Comparison of ENCODE assay signal across 19 mouse cellular contexts in genomic region chr2:173037347-173037746, GRCm38 (mm10). TPM values are rescaled to one million over a fixed set of nuclear protein-coding genes. Genes with fewer than 3 reads are reported as not detected.
DNase-seq lines count a peak whose midpoint lies in the region; ATAC-seq and TF ChIP-seq lines count a peak whose summit lies in the region.
"Had no signal": no experiment of that assay in that cellular context is flagged by ENCODE, and none has a peak within 500 bp of the region (broad histone marks: within the 10 kb centered on the region; RNA-seq: fewer than 3 reads in every experiment).

No protein-coding gene starts in this region.

- no peak for TF ChIP-seq CTCF in liver, postnatal 0 days (IDR thresholded peaks at IDR 0.05; ENCODE audit: low read depth)

- no peak for ATAC-seq in megakaryocyte, adult 5-6 weeks (ENCODE audit: poor library complexity, severe bottlenecking)
- ATAC-seq in limb, embryonic 12.5 days (ENCODE audit: insufficient number of reproducible peaks, insufficient read depth, low FRiP score, low TSS enrichment, low read depth): no peak
- no peak for ATAC-seq in liver, postnatal 0 days
- ATAC-seq in forebrain, embryonic 16.5 days: no peak
- ATAC-seq: forebrain, embryonic 13.5 days; intestine, postnatal 0 days had no signal

- DNase-seq in heart, embryonic 10.5 days (ENCODE audit: low spot score): no peak
- DNase-seq in heart, adult 9 months (ENCODE audit: low spot score in 2 of 2): no peak
- no peak for DNase-seq in liver, postnatal 0 days
- no peak for DNase-seq in adrenal gland, postnatal 25 days
- DNase-seq: adrenal gland, adult 8-10 months; cerebellum, adult 2 months; heart, postnatal 14 days; kidney, postnatal 10 days; lung, postnatal 10 days; thymus, postnatal 4 days had no signal

- no peak for TF ChIP-seq EP300 in liver, postnatal 0 days (IDR thresholded peaks at IDR 0.05; ENCODE audit: low read depth)

- 74% methylated on average over 5 of the region's 5 CpGs for WGBS in heart, embryonic 10.5 days
- 74% methylated on average over 5 of the region's 5 CpGs for WGBS in limb, embryonic 12.5 days
- 53% methylated on average over 5 of the region's 5 CpGs for WGBS in liver, postnatal 0 days (ENCODE audit: insufficient replicate concordance)
- 88% methylated on average over 5 of the region's 5 CpGs for WGBS in forebrain, embryonic 16.5 days

- no peak overlapping the region for H3K4me3 ChIP-seq in heart, embryonic 10.5 days
- H3K4me3 ChIP-seq in megakaryocyte, embryonic 14.5 days (replicated peaks): peak overlapping the region; percentile 79
- H3K4me3 ChIP-seq in limb, embryonic 12.5 days (replicated peaks): no peak overlapping the region
- no peak overlapping the region for H3K4me3 ChIP-seq in liver, postnatal 0 days (ENCODE audit: low read depth, low read length)
- no peak overlapping the region for H3K4me3 ChIP-seq in forebrain, embryonic 16.5 days (replicated peaks; ENCODE audit: low read length)
- H3K4me3 ChIP-seq: embryonic facial prominence, embryonic 15.5 days; forebrain, embryonic 13.5 days; hindbrain, embryonic 15.5 days had no signal

- no peaks in the 10 kb centered on the region for H3K27me3 ChIP-seq in heart, embryonic 10.5 days (ENCODE audit: insufficient read depth, poor library complexity, severe bottlenecking)
- H3K27me3 ChIP-seq in megakaryocyte, embryonic 14.5 days (replicated peaks): no peaks in the 10 kb centered on the region
- no peaks in the 10 kb centered on the region for H3K27me3 ChIP-seq in limb, embryonic 12.5 days
- no peaks in the 10 kb centered on the region for H3K27me3 ChIP-seq in liver, postnatal 0 days (ENCODE audit: insufficient read depth, low read length)
- no peaks in the 10 kb centered on the region for H3K27me3 ChIP-seq in forebrain, embryonic 16.5 days (replicated peaks; ENCODE audit: control insufficient read depth, insufficient read depth, low read length)
- H3K27me3 ChIP-seq: embryonic facial prominence, embryonic 15.5 days; forebrain, embryonic 13.5 days; hindbrain, embryonic 15.5 days had no signal

- H3K27ac ChIP-seq in heart, embryonic 10.5 days: peak overlapping the region; percentile 32
- peak overlapping the region; percentile 12; the same call in 1 of the 2 replicates for H3K27ac ChIP-seq in limb, embryonic 12.5 days
- H3K27ac ChIP-seq in liver, postnatal 0 days (ENCODE audit: low read depth): peak overlapping the region; percentile 92
- no peak overlapping the region for H3K27ac ChIP-seq in forebrain, embryonic 16.5 days (ENCODE audit: low read length)
- H3K27ac ChIP-seq: embryonic facial prominence, embryonic 15.5 days; forebrain, embryonic 13.5 days; hindbrain, embryonic 15.5 days had no signal

- no peak overlapping the region for H3K4me2 ChIP-seq in limb, embryonic 12.5 days
- peak overlapping the region; percentile 24 for H3K4me2 ChIP-seq in liver, postnatal 0 days (ENCODE audit: low read depth, low read length)
- H3K4me2 ChIP-seq in forebrain, embryonic 16.5 days (ENCODE audit: low read length): no peak overlapping the region
- H3K4me2 ChIP-seq: embryonic facial prominence, embryonic 15.5 days; forebrain, embryonic 13.5 days; hindbrain, embryonic 15.5 days had no signal

- peaks cover 66% of the 10 kb centered on the region for H3K4me1 ChIP-seq in heart, embryonic 10.5 days
- peaks cover 100% of the 10 kb centered on the region for H3K4me1 ChIP-seq in megakaryocyte, embryonic 14.5 days
- no peaks in the 10 kb centered on the region for H3K4me1 ChIP-seq in limb, embryonic 12.5 days (replicated peaks)
- peaks cover 65% of the 10 kb centered on the region for H3K4me1 ChIP-seq in liver, postnatal 0 days (ENCODE audit: insufficient read depth)
- H3K4me1 ChIP-seq in forebrain, embryonic 16.5 days (replicated peaks; ENCODE audit: control insufficient read depth, insufficient read depth, low read length): no peaks in the 10 kb centered on the region
- H3K4me1 ChIP-seq: embryonic facial prominence, embryonic 15.5 days; forebrain, embryonic 13.5 days; hindbrain, embryonic 15.5 days had no signal

- H3K36me3 ChIP-seq in heart, embryonic 10.5 days: peaks cover 39% of the 10 kb centered on the region
- peaks cover 87% of the 10 kb centered on the region for H3K36me3 ChIP-seq in megakaryocyte, embryonic 14.5 days (replicated peaks; ENCODE audit: low read length)
- H3K36me3 ChIP-seq in limb, embryonic 12.5 days: peaks cover 38% of the 10 kb centered on the region
- peaks cover 36% of the 10 kb centered on the region for H3K36me3 ChIP-seq in liver, postnatal 0 days (replicated peaks; ENCODE audit: insufficient read depth, low read length)
- peaks cover 11% of the 10 kb centered on the region for H3K36me3 ChIP-seq in forebrain, embryonic 16.5 days (ENCODE audit: control insufficient read depth, insufficient read depth)
- H3K36me3 ChIP-seq: hindbrain, embryonic 15.5 days had no signal

- H3K9me3 ChIP-seq in heart, embryonic 10.5 days: no peaks in the 10 kb centered on the region
- H3K9me3 ChIP-seq in megakaryocyte, embryonic 14.5 days: no peaks in the 10 kb centered on the region
- no peaks in the 10 kb centered on the region for H3K9me3 ChIP-seq in limb, embryonic 12.5 days
- H3K9me3 ChIP-seq in liver, postnatal 0 days (ENCODE audit: low read length): no peaks in the 10 kb centered on the region
- H3K9me3 ChIP-seq in forebrain, embryonic 16.5 days (ENCODE audit: control insufficient read depth, low read length): no peaks in the 10 kb centered on the region
- H3K9me3 ChIP-seq: embryonic facial prominence, embryonic 15.5 days; forebrain, embryonic 13.5 days; hindbrain, embryonic 15.5 days had no signal

- H3K9ac ChIP-seq in limb, embryonic 12.5 days (replicated peaks): no peak overlapping the region
- peak overlapping the region; percentile 36 for H3K9ac ChIP-seq in liver, postnatal 0 days (replicated peaks)
- H3K9ac ChIP-seq in forebrain, embryonic 16.5 days (replicated peaks; ENCODE audit: low read depth, low read length): no peak overlapping the region
- H3K9ac ChIP-seq: embryonic facial prominence, embryonic 15.5 days; forebrain, embryonic 13.5 days; hindbrain, embryonic 15.5 days had no signal

RNA-seq across cellular contexts. Expression of gene Rbm38, which starts 17.0 kb away (rescaled TPM):
- 156 and 188 TPM in 2 replicates for polyA plus RNA-seq in heart, embryonic 10.5 days (2016; fragmentation: Nextera tagmentation; extraction: Ambion mirVana)
- 1,149 and 2,622 TPM in 2 replicates for polyA plus RNA-seq in megakaryocyte, embryonic 14.5 days (2012; ENCODE audit: insufficient read depth, low replicate concordance)
- total RNA-seq in megakaryocyte, adult 5-6 weeks (2015): 124 and 143 TPM in 2 replicates
- total RNA-seq in megakaryocyte, adult 5-6 weeks (2017): 43.2 and 59.0 TPM in 2 replicates
- polyA plus RNA-seq in limb, embryonic 12.5 days (2016; fragmentation: Nextera tagmentation; extraction: Ambion mirVana): 40.1 and 45.6 TPM in 2 replicates
- polyA plus RNA-seq in liver, postnatal 0 days (2015; fragmentation: Nextera tagmentation; extraction: Ambion mirVana): 124 and 126 TPM in 2 replicates
- total RNA-seq in adrenal gland, postnatal 25 days (2021): 24.7 and 29.3 TPM in 2 replicates
- 23.3 and 23.4 TPM in 2 replicates for polyA plus RNA-seq in forebrain, embryonic 16.5 days (2015; fragmentation: Nextera tagmentation; extraction: Ambion mirVana)

RNA-seq across cellular contexts. Expression of gene Rae1, which starts 37.4 kb away (rescaled TPM):
- polyA plus RNA-seq in heart, embryonic 10.5 days (2016; fragmentation: Nextera tagmentation; extraction: Ambion mirVana): 139 and 162 TPM in 2 replicates
- polyA plus RNA-seq in megakaryocyte, embryonic 14.5 days (2012; ENCODE audit: insufficient read depth, low replicate concordance): 26.3 and 89.2 TPM in 2 replicates
- total RNA-seq in megakaryocyte, adult 5-6 weeks (2015): 53.2 and 72.9 TPM in 2 replicates
- 42.4 and 54.3 TPM in 2 replicates for total RNA-seq in megakaryocyte, adult 5-6 weeks (2017)
- 157 TPM in 2 replicates for polyA plus RNA-seq in limb, embryonic 12.5 days (2016; fragmentation: Nextera tagmentation; extraction: Ambion mirVana)
- 40.0 and 41.5 TPM in 2 replicates for polyA plus RNA-seq in liver, postnatal 0 days (2015; fragmentation: Nextera tagmentation; extraction: Ambion mirVana)
- total RNA-seq in adrenal gland, postnatal 25 days (2021): 65.9 and 80.5 TPM in 2 replicates
- polyA plus RNA-seq in forebrain, embryonic 16.5 days (2015; fragmentation: Nextera tagmentation; extraction: Ambion mirVana): 156 TPM in 2 replicates

RNA-seq across cellular contexts. Expression of gene Spo11, which starts 59.8 kb away (rescaled TPM):
- polyA plus RNA-seq in heart, embryonic 10.5 days (2016; fragmentation: Nextera tagmentation; extraction: Ambion mirVana): 0.06 and 0.20 TPM in 2 replicates
- not detected in 2 replicates for polyA plus RNA-seq in megakaryocyte, embryonic 14.5 days (2012; ENCODE audit: insufficient read depth, low replicate concordance)
- total RNA-seq in megakaryocyte, adult 5-6 weeks (2015): 0.64 and 1.0 TPM in 2 replicates
- total RNA-seq in megakaryocyte, adult 5-6 weeks (2017): 0.04 TPM in 1 of 2 replicates, not detected in the other
- polyA plus RNA-seq in limb, embryonic 12.5 days (2016; fragmentation: Nextera tagmentation; extraction: Ambion mirVana): 1.6 TPM in 2 replicates
- 0.07 and 0.09 TPM in 2 replicates for polyA plus RNA-seq in liver, postnatal 0 days (2015; fragmentation: Nextera tagmentation; extraction: Ambion mirVana)
- total RNA-seq in adrenal gland, postnatal 25 days (2021): not detected in 2 replicates
- 0.68 and 0.75 TPM in 2 replicates for polyA plus RNA-seq in forebrain, embryonic 16.5 days (2015; fragmentation: Nextera tagmentation; extraction: Ambion mirVana)
- total RNA-seq: adrenal gland, adult 8-10 months; gastrocnemius, postnatal 4 days had no signal
- polyA plus RNA-seq: intestine, postnatal 0 days had no signal
